ENCODE assay signal across 18 mouse cellular contexts in genomic region chr10:62220732-62221514, GRCm38 (mm10). TPM values are rescaled to one million over a fixed set of nuclear protein-coding genes. Genes with fewer than 3 reads are reported as not detected.
DNase-seq lines count a peak whose midpoint lies in the region; ATAC-seq lines count a peak whose summit lies in the region.
"Had no signal": no experiment of that assay in that cellular context is flagged by ENCODE, and none has a peak within 500 bp of the region (broad histone marks: within the 10 kb centered on the region; RNA-seq: fewer than 3 reads in every experiment).

No protein-coding gene starts in this region.

- peak; percentile 56 for DNase-seq in kidney, adult 18-20 months
- DNase-seq in kidney, postnatal 25 days = peak; percentile 69 to 87
- DNase-seq in adrenal gland, postnatal 36 days = no peak
- no peak for DNase-seq in thymus, adult 18-20 months
- DNase-seq: cerebellum, postnatal 14 days; heart, adult 18-20 months; midbrain, embryonic 14.5 days; right cerebral cortex, postnatal 25 days had no signal

- H3K9ac ChIP-seq in kidney, embryonic 16.5 days (replicated peaks; ENCODE audit: low read length) = no peak overlapping the region
- peak overlapping the region; percentile 34 for H3K9ac ChIP-seq in intestine, embryonic 16.5 days (ENCODE audit: low read depth, low read length)
- no peak overlapping the region for H3K9ac ChIP-seq in stomach, embryonic 14.5 days (replicated peaks; ENCODE audit: low read depth, low read length)
- no peak overlapping the region for H3K9ac ChIP-seq in midbrain, embryonic 15.5 days
- H3K9ac ChIP-seq: forebrain, embryonic 15.5 days; hindbrain, embryonic 13.5 days had no signal

- no peak overlapping the region for H3K27ac ChIP-seq in kidney, embryonic 16.5 days (ENCODE audit: low read length)
- H3K27ac ChIP-seq in intestine, embryonic 16.5 days (ENCODE audit: low read length) = peak overlapping the region; percentile 96
- peak overlapping the region; percentile 78; the same call in 1 of the 2 replicates for H3K27ac ChIP-seq in stomach, embryonic 14.5 days (ENCODE audit: low read length)
- no peak overlapping the region for H3K27ac ChIP-seq in midbrain, embryonic 15.5 days
- H3K27ac ChIP-seq: embryonic facial prominence, embryonic 10.5 days; forebrain, embryonic 15.5 days; hindbrain, embryonic 13.5 days; limb, embryonic 10.5 days had no signal

- no peak overlapping the region for H3K4me3 ChIP-seq in kidney, embryonic 16.5 days (ENCODE audit: low read length)
- H3K4me3 ChIP-seq in intestine, embryonic 16.5 days (ENCODE audit: low read length) = no peak overlapping the region
- no peak overlapping the region for H3K4me3 ChIP-seq in stomach, embryonic 14.5 days (ENCODE audit: low read depth, low read length)
- H3K4me3 ChIP-seq in midbrain, embryonic 15.5 days = no peak overlapping the region
- H3K4me3 ChIP-seq: embryonic facial prominence, embryonic 10.5 days; erythroblast, embryonic 14.5 days; forebrain, embryonic 15.5 days; hindbrain, embryonic 13.5 days; limb, embryonic 10.5 days had no signal

- H3K4me1 ChIP-seq in kidney, embryonic 16.5 days (ENCODE audit: insufficient read depth, low read length) = peaks cover 40% of the 10 kb centered on the region
- H3K4me1 ChIP-seq in intestine, embryonic 16.5 days (ENCODE audit: control insufficient read depth, insufficient read depth, low read length) = peaks cover 40% of the 10 kb centered on the region
- H3K4me1 ChIP-seq in stomach, embryonic 14.5 days (ENCODE audit: control insufficient read depth, insufficient read depth, low read length) = peaks cover 16% of the 10 kb centered on the region
- H3K4me1 ChIP-seq in midbrain, embryonic 15.5 days = no peaks in the 10 kb centered on the region
- H3K4me1 ChIP-seq: forebrain, embryonic 15.5 days had no signal

- no peak overlapping the region for H3K4me2 ChIP-seq in kidney, embryonic 16.5 days (replicated peaks; ENCODE audit: low read depth, low read length)
- peak overlapping the region; percentile 51 for H3K4me2 ChIP-seq in intestine, embryonic 16.5 days (ENCODE audit: low read depth, low read length)
- H3K4me2 ChIP-seq in stomach, embryonic 14.5 days (replicated peaks; ENCODE audit: low read depth, low read length) = no peak overlapping the region
- no peak overlapping the region for H3K4me2 ChIP-seq in midbrain, embryonic 15.5 days
- H3K4me2 ChIP-seq: forebrain, embryonic 15.5 days; hindbrain, embryonic 13.5 days had no signal

- H3K9me3 ChIP-seq in kidney, embryonic 16.5 days (ENCODE audit: low read length) = no peaks in the 10 kb centered on the region
- H3K9me3 ChIP-seq in intestine, embryonic 16.5 days (ENCODE audit: control insufficient read depth, low read length) = no peaks in the 10 kb centered on the region
- H3K9me3 ChIP-seq in stomach, embryonic 14.5 days (ENCODE audit: control insufficient read depth, low read depth, low read length) = no peaks in the 10 kb centered on the region
- H3K9me3 ChIP-seq in midbrain, embryonic 15.5 days = no peaks in the 10 kb centered on the region
- H3K9me3 ChIP-seq: embryonic facial prominence, embryonic 10.5 days; forebrain, embryonic 15.5 days; hindbrain, embryonic 13.5 days; limb, embryonic 10.5 days had no signal

- H3K36me3 ChIP-seq in kidney, embryonic 16.5 days (ENCODE audit: insufficient read depth, low read length) = no peaks in the 10 kb centered on the region
- H3K36me3 ChIP-seq in intestine, embryonic 16.5 days (ENCODE audit: control insufficient read depth, insufficient read depth, low read length) = no peaks in the 10 kb centered on the region
- no peaks in the 10 kb centered on the region for H3K36me3 ChIP-seq in stomach, embryonic 14.5 days (ENCODE audit: control insufficient read depth, insufficient read depth, low read length)
- no peaks in the 10 kb centered on the region for H3K36me3 ChIP-seq in midbrain, embryonic 15.5 days (replicated peaks)
- H3K36me3 ChIP-seq: forebrain, embryonic 15.5 days; hindbrain, embryonic 13.5 days; limb, embryonic 10.5 days had no signal

- WGBS in kidney, embryonic 16.5 days = 64% methylated on average over 8 of the region's 8 CpGs
- WGBS in intestine, embryonic 16.5 days = 53% methylated on average over 8 of the region's 8 CpGs
- 64% methylated on average over 8 of the region's 8 CpGs for WGBS in stomach, embryonic 14.5 days
- WGBS in midbrain, embryonic 15.5 days = 80% methylated on average over 8 of the region's 8 CpGs

- no peaks in the 10 kb centered on the region for H3K27me3 ChIP-seq in kidney, embryonic 16.5 days (ENCODE audit: insufficient read depth, low read length)
- H3K27me3 ChIP-seq in intestine, embryonic 16.5 days (replicated peaks; ENCODE audit: control insufficient read depth, insufficient read depth, low read length) = no peaks in the 10 kb centered on the region
- H3K27me3 ChIP-seq in stomach, embryonic 14.5 days (ENCODE audit: control insufficient read depth, insufficient read depth, low read length) = no peaks in the 10 kb centered on the region
- H3K27me3 ChIP-seq in midbrain, embryonic 15.5 days (replicated peaks) = no peaks in the 10 kb centered on the region
- H3K27me3 ChIP-seq: forebrain, embryonic 15.5 days; hindbrain, embryonic 13.5 days had no signal

- no peak for ATAC-seq in kidney, embryonic 16.5 days (ENCODE audit: low FRiP score, low TSS enrichment)
- ATAC-seq in intestine, embryonic 16.5 days = peak; percentile 91
- no peak for ATAC-seq in stomach, embryonic 14.5 days (ENCODE audit: insufficient number of reproducible peaks, insufficient read depth, low FRiP score, low read depth)
- ATAC-seq in midbrain, embryonic 15.5 days (replicated peaks) = no peak
- ATAC-seq: activated CD4-positive, CD25-positive, alpha-beta regulatory T cell, adult 4 months; forebrain, embryonic 15.5 days had no signal

RNA-seq across cellular contexts. Expression of gene Tspan15, which starts 10.1 kb away (rescaled TPM):
- polyA plus RNA-seq in kidney, embryonic 16.5 days (2015; fragmentation: Nextera tagmentation; extraction: Ambion mirVana) = 69.5 and 78.7 TPM in 2 replicates
- 86.3 and 92.1 TPM in 2 replicates for polyA plus RNA-seq in intestine, embryonic 16.5 days (2015; fragmentation: Nextera tagmentation; extraction: Ambion mirVana)
- polyA plus RNA-seq in stomach, embryonic 14.5 days (2014; fragmentation: Nextera tagmentation; extraction: Ambion mirVana) = 32.4 and 32.8 TPM in 2 replicates
- 10 to 100 TPM; 21.1 to 22.7 TPM for total RNA-seq in adrenal gland, postnatal 36 days (2021)
- 21.1 and 23.4 TPM in 2 replicates for polyA plus RNA-seq in midbrain, embryonic 15.5 days (2015; fragmentation: Nextera tagmentation; extraction: Ambion mirVana)

RNA-seq across cellular contexts. Expression of gene Tacr2, which starts 31.3 kb away (rescaled TPM):
- polyA plus RNA-seq in kidney, embryonic 16.5 days (2015; fragmentation: Nextera tagmentation; extraction: Ambion mirVana) = 0.15 and 0.22 TPM in 2 replicates
- 0.98 and 1.2 TPM in 2 replicates for polyA plus RNA-seq in intestine, embryonic 16.5 days (2015; fragmentation: Nextera tagmentation; extraction: Ambion mirVana)
- 0.14 and 0.69 TPM in 2 replicates for polyA plus RNA-seq in stomach, embryonic 14.5 days (2014; fragmentation: Nextera tagmentation; extraction: Ambion mirVana)
- 10 to 100 TPM; 21.9 to 46.0 TPM for total RNA-seq in adrenal gland, postnatal 36 days (2021)
- not detected in 2 replicates for polyA plus RNA-seq in midbrain, embryonic 15.5 days (2015; fragmentation: Nextera tagmentation; extraction: Ambion mirVana)
- total RNA-seq: heart, adult 18-20 months had no signal
- polyA plus RNA-seq: activated CD4-positive, CD25-positive, alpha-beta regulatory T cell, adult 4 months; embryonic facial prominence, embryonic 10.5 days; erythroblast, embryonic 14.5 days; forebrain, embryonic 15.5 days; hindbrain, embryonic 13.5 days; limb, embryonic 10.5 days; midbrain, embryonic 14.5 days had no signal

Comparison
In these comparisons a context has a peak if more than half of its experiments do, and no peak if none do; other contexts are left out.
1. DNase-seq: peak in kidney, adult 18-20 months (single experiment) and kidney, postnatal 25 days (2 of 2); none in adrenal gland, postnatal 36 days (0 of 2) and thymus, adult 18-20 months (0 of 2).
2. H3K27ac ChIP-seq: peak in intestine, embryonic 16.5 days (single experiment) and stomach, embryonic 14.5 days (single experiment); none in kidney, embryonic 16.5 days (single experiment) and midbrain, embryonic 15.5 days (single experiment).